Mouse (Mus musculus) spleen, adult 2 months (tissue): ENCODE measurements around the gene Cwc27.

ENCODE experiments used
- CTCF ChIP-seq: fragments of 200-500 bp; IDR thresholded peaks from 2 replicates; pipeline ENCODE4 v1.5.1; 2011; ENCODE audit warnings: mild to moderate bottlenecking, inconsistent platforms; ENCODE audit not compliant: insufficient read depth, insufficient read length, insufficient replicate concordance; ENCODE audit errors: extremely low read depth
- POLR2A ChIP-seq: fragments of 200-500 bp; IDR thresholded peaks from 2 replicates; pipeline ENCODE4 v1.6.1; 2011; ENCODE audit warnings: low read depth, low read length, inconsistent platforms

GRCm38 (mm10) chr13:104619503-104620288 is 197.2 kb downstream of the Cwc27 start:
- TF ChIP-seq POLR2A (no peak), CTCF (no peak)
